Mouse (Mus musculus): ENCODE measurements around the gene Lifr.

DNA sequence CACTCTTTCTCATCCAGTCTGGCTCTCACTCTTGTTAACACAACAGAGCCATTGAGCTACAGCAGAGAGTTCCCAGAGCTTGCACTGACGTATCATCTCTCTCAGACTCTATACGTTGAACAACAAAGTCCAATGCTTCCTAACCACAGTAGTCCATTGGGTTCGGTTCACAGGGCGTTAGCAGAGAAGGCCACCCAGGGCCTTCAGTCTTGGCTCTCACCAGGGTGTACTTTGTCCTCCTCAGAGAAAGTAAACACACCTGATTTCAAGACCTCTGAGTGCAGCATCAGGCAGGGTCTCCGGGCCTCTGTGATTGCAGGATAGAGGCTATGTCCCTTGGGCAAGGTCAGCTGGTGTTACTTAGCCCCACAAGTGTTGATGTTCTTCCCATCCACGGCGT lies 116.9 kb downstream of the Lifr start:
- no peak for TF ChIP-seq EP300 (IDR thresholded peaks at IDR 0.05; ENCODE audit: insufficient read depth, low read depth, low read length)
- no peak for TF ChIP-seq POLR2A (IDR thresholded peaks at IDR 0.05; ENCODE audit: insufficient read depth, low read depth, low read length)
- TF ChIP-seq CTCF (IDR thresholded peaks at IDR 0.05) = no peak

All from heart, adult 2 months (tissue).